Mouse (Mus musculus) stomach, embryonic 15.5 days (tissue): ENCODE results near the gene Rab3a. TPM values are rescaled to one million over a fixed set of nuclear protein-coding genes. Genes with fewer than 3 reads are reported as not detected.
A peak's percentile ranks its signal among the peaks of the same experiment; 100 is the strongest.

ENCODE experiments used
- ATAC-seq: fragments of 200-750 bp; cut with Nextera tagmentation; 2 replicates; pipeline ENCODE4 v1.8.0; 2017; ENCODE audit warnings: low read depth, moderate number of reproducible peaks, moderate TSS enrichment; ENCODE audit not compliant: insufficient read depth, low FRiP score
- H3K27ac ChIP-seq: fragments of 300-500 bp; sonication (generic); 2 replicates; pipeline ENCODE4 v1.5.1; 2015; ENCODE audit warnings: mild to moderate bottlenecking, inconsistent platforms
- H3K27me3 ChIP-seq: fragments of 300-500 bp; sonication (generic); replicated peaks from 2 replicates; pipeline ENCODE4 v1.6.1; 2015; ENCODE audit warnings: inconsistent platforms
- H3K36me3 ChIP-seq: fragments of 300-500 bp; sonication (generic); 2 replicates; pipeline ENCODE4 v1.6.1; 2015; ENCODE audit warnings: inconsistent platforms
- H3K4me1 ChIP-seq: fragments of 300-500 bp; sonication (generic); 2 replicates; pipeline ENCODE4 v1.6.1; 2015; ENCODE audit warnings: inconsistent platforms
- H3K4me2 ChIP-seq: fragments of 300-500 bp; sonication (generic); 2 replicates; pipeline ENCODE4 v1.6.1; 2015; ENCODE audit warnings: mild to moderate bottlenecking, inconsistent platforms
- H3K4me3 ChIP-seq: fragments of 300-500 bp; sonication (generic); replicated peaks from 2 replicates; pipeline ENCODE4 v1.5.1; 2015; ENCODE audit warnings: inconsistent platforms
- H3K9ac ChIP-seq: fragments of 300-500 bp; sonication (generic); 2 replicates; pipeline ENCODE4 v1.6.1; 2015; ENCODE audit warnings: inconsistent platforms
- H3K9me3 ChIP-seq: fragments of 300-500 bp; sonication (generic); 2 replicates; pipeline ENCODE4 v1.6.1; 2016; ENCODE audit warnings: inconsistent platforms
- WGBS: fragments of 180-500 bp; shearing (Covaris S2); methylation state at CpG from one replicate; pipeline ENCODE4 v1.1.7; 2015; 5-methylcytosine and 5-hydroxymethylcytosine counted together
- polyA plus RNA-seq: library from polyadenylated mRNA; unstranded; fragments of >200 nt; fragmentation: Nextera tagmentation; extraction: Ambion mirVana; gene quantifications from 2 replicates; pipeline ENCODE4 v1.2.1, GENCODE M21; 2015

Rab3a gene
- polyA plus RNA-seq, 1 experiment from 2014 or later, result 20.9 TPM

- Histone ChIP-seq H3K9me3 (no peaks in the 10 kb centered on the region), H3K4me1 (peaks cover 26% of the 10 kb centered on the region), H3K27me3 (peaks cover 14% of the 10 kb centered on the region), H3K36me3 (no peaks in the 10 kb centered on the region), H3K27ac (peak overlapping the region; percentile 54; the same call in 1 of the 2 replicates), H3K4me3 (peak overlapping the region; percentile 55), H3K4me2 (peak overlapping the region; percentile 94), H3K9ac (0 out of 2 replicates have a peak overlapping the region, but pooled peaks have one; percentile 4)
- WGBS, result under 1% methylated on average over 56 of the region's 57 CpGs
- ATAC-seq, result peak; percentile 87
These were observed 42.9 kb downstream of the Rab3a start for GRCm38 (mm10) chr8:70797081-70798070.

GRCm38 (mm10) chr8:70798281-70798680, 43.8 kb downstream of the Rab3a start:
- Histone ChIP-seq H3K4me1 (peaks cover 18% of the 10 kb centered on the region), H3K4me3 (peak overlapping the region; percentile 55), H3K9me3 (no peaks in the 10 kb centered on the region), H3K4me2 (peak overlapping the region; percentile 94), H3K27me3 (peaks cover 14% of the 10 kb centered on the region), H3K27ac (no peak overlapping the region), H3K36me3 (no peaks in the 10 kb centered on the region), H3K9ac (no peak overlapping the region)
- 12% methylated on average over 15 of the region's 15 CpGs for WGBS
- no peak for ATAC-seq

- H3K27me3 ChIP-seq, result peaks cover 24% of the 10 kb centered on the region
- no peak overlapping the region for H3K27ac ChIP-seq
- no peak overlapping the region for H3K4me2 ChIP-seq
- peaks cover 27% of the 10 kb centered on the region for H3K4me1 ChIP-seq
- WGBS, result 54% methylated on average over 10 of the region's 10 CpGs
- no peak for ATAC-seq
- no peak overlapping the region for H3K4me3 ChIP-seq
- H3K9me3 ChIP-seq, result no peaks in the 10 kb centered on the region
- H3K9ac ChIP-seq, result no peak overlapping the region
- no peaks in the 10 kb centered on the region for H3K36me3 ChIP-seq
These were observed 46.2 kb downstream of the Rab3a start for GRCm38 (mm10) chr8:70800648-70801047.

GRCm38 (mm10) chr8:70801156-70801555, 46.7 kb downstream of the Rab3a start:
- no peak overlapping the region for H3K4me2 ChIP-seq
- no peak for ATAC-seq
- peaks cover 24% of the 10 kb centered on the region for H3K27me3 ChIP-seq
- peaks cover 30% of the 10 kb centered on the region for H3K4me1 ChIP-seq
- no peaks in the 10 kb centered on the region for H3K36me3 ChIP-seq
- WGBS, result 23% methylated on average over 15 of the region's 15 CpGs
- H3K9ac ChIP-seq, result no peak overlapping the region
- H3K4me3 ChIP-seq, result no peak overlapping the region
- no peak overlapping the region for H3K27ac ChIP-seq
- H3K9me3 ChIP-seq, result no peaks in the 10 kb centered on the region

GRCm38 (mm10) chr8:70801830-70802229, 47.4 kb downstream of the Rab3a start:
- WGBS, result 74% methylated on average over 1 of the region's 1 CpGs
- H3K36me3 ChIP-seq, result no peaks in the 10 kb centered on the region

GRCm38 (mm10) chr8:70802786-70803510, 48.5 kb downstream of the Rab3a start:
- H3K4me2 ChIP-seq, result no peak overlapping the region
- H3K27me3 ChIP-seq, result peaks cover 24% of the 10 kb centered on the region
- peaks cover 20% of the 10 kb centered on the region for H3K4me1 ChIP-seq
- WGBS, result 60% methylated on average over 11 of the region's 11 CpGs
- H3K9me3 ChIP-seq, result no peaks in the 10 kb centered on the region
- no peak for ATAC-seq
- no peak overlapping the region for H3K4me3 ChIP-seq
- H3K27ac ChIP-seq, result no peak overlapping the region
- no peak overlapping the region for H3K9ac ChIP-seq
- H3K36me3 ChIP-seq, result no peaks in the 10 kb centered on the region

More at GRCm38 (mm10) chr8:70801830-70802229, 47.4 kb downstream of the Rab3a start:
- no peaks in the 10 kb centered on the region for H3K9me3 ChIP-seq
- no peak for ATAC-seq
- H3K4me3 ChIP-seq, result no peak overlapping the region
- H3K9ac ChIP-seq, result no peak overlapping the region
- peaks cover 24% of the 10 kb centered on the region for H3K27me3 ChIP-seq
- H3K4me2 ChIP-seq, result no peak overlapping the region
- H3K4me1 ChIP-seq, result peaks cover 25% of the 10 kb centered on the region
- no peak overlapping the region for H3K27ac ChIP-seq

GRCm38 (mm10) chr8:70803761-70804480, 49.4 kb downstream of the Rab3a start:
- no peaks in the 10 kb centered on the region for H3K9me3 ChIP-seq
- peaks cover 22% of the 10 kb centered on the region for H3K27me3 ChIP-seq
- no peak overlapping the region for H3K9ac ChIP-seq
- H3K36me3 ChIP-seq, result no peaks in the 10 kb centered on the region
- H3K4me1 ChIP-seq, result peaks cover 15% of the 10 kb centered on the region
- no peak overlapping the region for H3K27ac ChIP-seq
- 2% methylated on average over 47 of the region's 47 CpGs for WGBS
- peak overlapping the region; percentile 81 for H3K4me2 ChIP-seq
- H3K4me3 ChIP-seq, result peak overlapping the region; percentile 44
- ATAC-seq, result 0 out of 2 replicates have a peak, but pooled peaks have one; percentile 12

- no peaks in the 10 kb centered on the region for H3K9me3 ChIP-seq
- H3K9ac ChIP-seq, result no peak within 1 kb of the TSS
- peak within 1 kb of the TSS; percentile 81 for H3K4me2 ChIP-seq
- H3K4me1 ChIP-seq, result peaks cover 15% of the 10 kb centered on the region
- peak within 1 kb of the TSS; percentile 44 for H3K4me3 ChIP-seq
- peaks cover 15% of the 10 kb centered on the region for H3K27me3 ChIP-seq
- H3K27ac ChIP-seq, result no peak within 1 kb of the TSS
- ATAC-seq, result peak; percentile 88
- H3K36me3 ChIP-seq, result no peaks in the 10 kb centered on the region
- WGBS, result 1% methylated on average over 45 of the region's 45 CpGs
These were observed 50.2 kb downstream of the Rab3a start, which contains the start of gene Mast3 for GRCm38 (mm10) chr8:70804481-70805206. Gene Mast3, minus strand, starts transcription at chr8:70805054.

GRCm38 (mm10) chr8:70806541-70806940, 52.1 kb downstream of the Rab3a start:
- no peaks in the 10 kb centered on the region for H3K9me3 ChIP-seq
- 66% methylated on average over 4 of the region's 4 CpGs for WGBS
- H3K9ac ChIP-seq, result no peak overlapping the region

GRCm38 (mm10) chr8:70807304-70807703, 52.8 kb downstream of the Rab3a start:
- no peak for ATAC-seq
- H3K4me2 ChIP-seq, result no peak overlapping the region
- H3K4me1 ChIP-seq, result peaks cover 15% of the 10 kb centered on the region
- no peak overlapping the region for H3K27ac ChIP-seq
- 43% methylated on average over 1 of the region's 1 CpGs for WGBS
- no peak overlapping the region for H3K9ac ChIP-seq
- H3K9me3 ChIP-seq, result no peaks in the 10 kb centered on the region
- H3K36me3 ChIP-seq, result no peaks in the 10 kb centered on the region
- H3K4me3 ChIP-seq, result no peak overlapping the region
- H3K27me3 ChIP-seq, result peaks cover 10% of the 10 kb centered on the region

More at GRCm38 (mm10) chr8:70806541-70806940, 52.1 kb downstream of the Rab3a start:
- no peak for ATAC-seq
- Histone ChIP-seq H3K36me3 (no peaks in the 10 kb centered on the region), H3K4me3 (no peak overlapping the region), H3K4me1 (peaks cover 15% of the 10 kb centered on the region), H3K4me2 (no peak overlapping the region), H3K27me3 (peaks cover 10% of the 10 kb centered on the region), H3K27ac (0 out of 2 replicates have a peak overlapping the region, but pooled peaks have one; percentile 4)

- WGBS, result 62% methylated on average over 5 of the region's 5 CpGs
- Histone ChIP-seq H3K4me3 (no peak within 1 kb of the TSS), H3K27ac (no peak within 1 kb of the TSS), H3K9me3 (no peaks in the 10 kb centered on the region), H3K4me2 (no peak within 1 kb of the TSS), H3K4me1 (peaks cover 15% of the 10 kb centered on the region), H3K36me3 (no peaks in the 10 kb centered on the region), H3K9ac (no peak within 1 kb of the TSS), H3K27me3 (peaks cover 10% of the 10 kb centered on the region)
- no peak for ATAC-seq
These were observed 53.8 kb downstream of the Rab3a start, which contains the start of gene Il12rb1 for GRCm38 (mm10) chr8:70808239-70808638. Gene Il12rb1, plus strand, starts transcription at chr8:70808449.
